Mouse (Mus musculus): ENCODE measurements around the gene Phyhd1. TPM values are rescaled to one million over a fixed set of nuclear protein-coding genes. Genes with fewer than 3 reads are reported as not detected.

Gene Phyhd1
- polyA plus RNA-seq, 1 experiment from 2014 or later = 7.4 TPM

- H3K36me3 ChIP-seq (ENCODE audit: control insufficient read depth, insufficient read depth, low read length) = peaks cover 55% of the 10 kb centered on the region
- WGBS = 83% methylated on average over 3 of the region's 3 CpGs
- no peak overlapping the region for H3K27ac ChIP-seq (ENCODE audit: low read length)
- no peaks in the 10 kb centered on the region for H3K9me3 ChIP-seq (ENCODE audit: control insufficient read depth, low read length)
- H3K4me1 ChIP-seq (replicated peaks; ENCODE audit: control insufficient read depth, insufficient read depth, low read length) = no peaks in the 10 kb centered on the region
- no peak overlapping the region for H3K9ac ChIP-seq (ENCODE audit: low read length)
- ATAC-seq (ENCODE audit: low read depth) = no peak
- no peaks in the 10 kb centered on the region for H3K27me3 ChIP-seq (ENCODE audit: control insufficient read depth, insufficient read depth, low read depth, low read length)
- no peak overlapping the region for H3K4me3 ChIP-seq (ENCODE audit: low read length)
- H3K4me2 ChIP-seq (ENCODE audit: low read depth, low read length) = no peak overlapping the region
Measured at GRCm38 (mm10) chr2:30328791-30329190, 62.8 kb downstream of the Phyhd1 start.

Other genes starting within 250 kb of the Phyhd1 start
- 29.4 and 32.9 TPM in 2 replicates for gene Wdr34, start 217.3 kb upstream of the Phyhd1 start, polyA plus RNA-seq (2015; fragmentation: Nextera tagmentation; extraction: Ambion mirVana)
- gene Set, start 208.8 kb upstream of the Phyhd1 start, polyA plus RNA-seq (2015; fragmentation: Nextera tagmentation; extraction: Ambion mirVana) = 350 and 369 TPM in 2 replicates
- gene Pkn3, start 188.5 kb upstream of the Phyhd1 start, polyA plus RNA-seq (2015; fragmentation: Nextera tagmentation; extraction: Ambion mirVana) = 14.2 and 16.7 TPM in 2 replicates
- gene Zdhhc12, start 172.6 kb upstream of the Phyhd1 start, polyA plus RNA-seq (2015; fragmentation: Nextera tagmentation; extraction: Ambion mirVana) = 32.0 and 33.5 TPM in 2 replicates
- 6.1 and 7.8 TPM in 2 replicates for gene Zer1, start 141.6 kb upstream of the Phyhd1 start, polyA plus RNA-seq (2015; fragmentation: Nextera tagmentation; extraction: Ambion mirVana)
- 5.2 and 5.7 TPM in 2 replicates for gene Tbc1d13, start 132.5 kb upstream of the Phyhd1 start, polyA plus RNA-seq (2015; fragmentation: Nextera tagmentation; extraction: Ambion mirVana)
- 12.0 and 13.3 TPM in 2 replicates for gene Endog, start 94.7 kb upstream of the Phyhd1 start, polyA plus RNA-seq (2015; fragmentation: Nextera tagmentation; extraction: Ambion mirVana)
- gene Spout1, start 87.7 kb upstream of the Phyhd1 start, polyA plus RNA-seq (2015; fragmentation: Nextera tagmentation; extraction: Ambion mirVana) = 66.6 TPM in 2 replicates
- gene Kyat1, start 60.4 kb upstream of the Phyhd1 start, polyA plus RNA-seq (2015; fragmentation: Nextera tagmentation; extraction: Ambion mirVana) = 12.7 and 12.9 TPM in 2 replicates
- gene Lrrc8a, start 28.5 kb upstream of the Phyhd1 start, polyA plus RNA-seq (2015; fragmentation: Nextera tagmentation; extraction: Ambion mirVana) = 41.9 and 42.0 TPM in 2 replicates
- 0.16 and 0.18 TPM in 2 replicates for gene Gm28035, start 25.6 kb upstream of the Phyhd1 start, polyA plus RNA-seq (2015; fragmentation: Nextera tagmentation; extraction: Ambion mirVana)
- gene Gm28038, start 14.8 kb downstream of the Phyhd1 start, polyA plus RNA-seq (2015; fragmentation: Nextera tagmentation; extraction: Ambion mirVana) = not detected in 2 replicates
- 30.3 and 31.4 TPM in 2 replicates for gene Dolk, start 20.1 kb downstream of the Phyhd1 start, polyA plus RNA-seq (2015; fragmentation: Nextera tagmentation; extraction: Ambion mirVana)
- 30.5 and 33.6 TPM in 2 replicates for gene Nup188, start 20.2 kb downstream of the Phyhd1 start, polyA plus RNA-seq (2015; fragmentation: Nextera tagmentation; extraction: Ambion mirVana)
- 81.5 and 83.9 TPM in 2 replicates for gene Sh3glb2, start 93.1 kb downstream of the Phyhd1 start, polyA plus RNA-seq (2015; fragmentation: Nextera tagmentation; extraction: Ambion mirVana)
- gene Miga2, start 98.0 kb downstream of the Phyhd1 start, polyA plus RNA-seq (2015; fragmentation: Nextera tagmentation; extraction: Ambion mirVana) = 23.4 and 24.8 TPM in 2 replicates
- gene Dolpp1, start 126.1 kb downstream of the Phyhd1 start, polyA plus RNA-seq (2015; fragmentation: Nextera tagmentation; extraction: Ambion mirVana) = 49.6 and 52.6 TPM in 2 replicates
- gene Crat, start 149.6 kb downstream of the Phyhd1 start, polyA plus RNA-seq (2015; fragmentation: Nextera tagmentation; extraction: Ambion mirVana) = 39.3 and 42.4 TPM in 2 replicates
- gene Ptpa, start 149.8 kb downstream of the Phyhd1 start, polyA plus RNA-seq (2015; fragmentation: Nextera tagmentation; extraction: Ambion mirVana) = 163 TPM in 2 replicates
- 1.1 and 1.5 TPM in 2 replicates for gene Ier5l, start 208.0 kb downstream of the Phyhd1 start, polyA plus RNA-seq (2015; fragmentation: Nextera tagmentation; extraction: Ambion mirVana)

Measured in lung, embryonic 16.5 days (tissue).